Mouse (Mus musculus) kidney, postnatal 4 days (tissue): ENCODE measurements around the gene Rangap1.
"Not testable (repeated sequence)": the region's sequence is repeated elsewhere in the genome, so short reads cannot be mapped to it uniquely, and the experiment has no call there.

Experiments
- DNase-seq, 2 experiments: peaks; one replicate each; pipeline ENCODE4 v3.0.0; 2021; ENCODE audit warnings: mixed read lengths in 2 of 2

Gene Rangap1

DNA sequence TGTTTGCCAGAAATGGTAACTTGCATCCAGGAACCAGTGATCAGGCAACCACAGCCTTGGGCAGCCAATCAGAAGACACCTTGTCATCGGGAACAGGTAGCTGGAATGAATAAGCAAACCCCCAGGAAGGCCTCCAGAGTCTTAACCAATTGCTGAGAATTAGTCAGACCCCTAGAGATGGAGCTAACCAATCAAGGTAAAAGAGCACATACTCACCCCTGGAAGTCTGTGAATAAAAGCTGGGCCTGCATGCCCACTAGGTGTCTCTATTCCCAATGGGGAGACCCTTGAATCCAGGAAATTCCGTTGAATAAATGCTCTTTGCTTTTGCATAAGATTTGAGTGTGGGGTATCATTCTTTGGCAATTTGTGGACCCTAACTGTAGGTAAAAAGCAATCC lies 5.4 kb downstream of the Rangap1 start:
- peak; percentile 38 to 54 for DNase-seq

DNA sequence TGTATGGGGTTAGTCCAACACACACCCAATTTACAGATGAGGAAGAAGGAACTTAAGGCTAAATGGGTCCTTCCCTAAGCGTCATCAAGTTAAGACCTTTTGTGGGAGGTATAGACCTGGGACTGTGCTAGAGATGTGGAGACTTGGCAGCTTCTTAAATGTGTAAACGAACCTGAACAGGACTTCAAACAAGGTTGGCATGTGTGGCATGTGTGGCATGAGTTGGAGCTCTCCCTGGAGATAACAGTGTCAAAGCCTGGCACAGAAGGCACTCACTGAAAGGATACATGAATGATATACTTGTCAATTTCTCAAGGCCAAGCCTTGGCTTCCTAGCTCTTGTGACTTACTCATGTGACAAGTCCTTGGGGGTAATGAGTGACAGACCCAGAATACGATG lies 6.0 kb downstream of the Rangap1 start:
- no peak for DNase-seq

- DNase-seq = no peak
Measured at GRCm38 (mm10) chr15:81735075-81735474, 10.3 kb downstream of the Rangap1 start.

- DNase-seq = peak; percentile 97 to 98
Measured at GRCm38 (mm10) chr15:81729792-81730635, 15.3 kb downstream of the Rangap1 start.

DNA sequence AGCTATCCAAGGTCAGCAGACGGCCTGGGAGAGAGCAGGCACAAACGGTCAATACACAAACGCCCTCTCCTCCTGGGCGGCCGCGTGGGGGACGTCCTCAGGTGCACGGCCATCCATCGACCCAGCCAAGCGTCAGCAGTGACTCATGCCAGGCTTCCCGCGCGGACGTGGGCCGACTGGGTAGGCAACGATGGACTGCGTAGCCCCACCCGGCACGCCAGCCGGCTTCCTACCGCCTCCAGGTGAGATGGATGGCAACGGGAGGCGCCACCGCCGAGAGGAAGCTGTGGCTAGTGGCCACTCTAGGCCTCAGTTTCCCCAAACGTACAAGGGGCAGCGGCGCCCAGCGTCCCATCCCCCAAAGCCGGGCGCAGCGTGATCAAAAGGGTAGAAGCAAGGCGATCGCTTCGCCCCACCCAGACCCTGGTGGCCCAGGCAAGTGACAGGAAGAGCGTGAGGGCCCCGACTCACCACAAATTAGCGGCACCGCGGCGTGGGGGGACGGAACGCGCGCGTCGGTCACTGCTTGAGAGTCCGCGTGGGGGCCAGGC lies 16.0 kb downstream of the Rangap1 start:
- DNase-seq = peak; percentile 39 to 57

DNA sequence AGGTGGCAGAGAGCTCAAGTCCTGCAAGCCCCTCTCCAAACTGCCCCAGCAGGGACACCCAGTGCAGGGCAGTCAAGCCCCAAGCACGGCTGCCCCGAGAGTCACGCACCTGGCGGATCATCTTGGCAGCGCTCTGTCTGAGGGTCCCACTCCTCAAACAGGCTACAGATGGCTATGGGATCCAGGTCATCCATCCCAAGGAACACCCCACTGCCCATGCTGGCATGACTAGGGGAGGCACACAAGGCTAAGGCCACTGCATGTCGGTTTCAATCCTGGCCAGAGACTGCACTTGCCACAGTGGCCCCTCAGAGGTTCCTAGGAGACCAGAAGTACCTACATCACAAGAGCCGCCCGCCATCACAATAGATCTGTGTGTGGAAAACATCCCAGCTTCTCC lies 19.4 kb downstream of the Rangap1 start:
- DNase-seq = no peak

- no peak for DNase-seq
Measured at GRCm38 (mm10) chr15:81723653-81724052, 21.7 kb downstream of the Rangap1 start.

DNA sequence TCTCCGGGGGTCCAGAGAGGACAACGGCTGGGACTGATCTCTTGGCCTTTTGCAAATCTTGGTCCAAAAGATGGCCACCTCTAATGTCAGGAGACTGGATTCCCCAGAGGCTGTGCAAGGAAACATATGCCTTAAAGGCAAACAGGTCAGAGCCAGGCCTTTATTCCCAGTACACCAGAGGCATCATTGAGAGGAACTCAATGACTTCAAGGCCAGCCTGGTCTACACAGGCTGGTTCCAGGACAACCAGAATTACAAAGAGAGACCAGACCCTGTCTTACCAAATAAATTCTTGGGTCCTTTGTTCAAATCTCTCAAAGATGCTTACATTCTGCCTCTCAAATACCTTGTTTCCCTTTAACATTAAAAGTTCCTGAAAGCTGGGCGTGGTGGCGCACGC lies 23.0 kb downstream of the Rangap1 start:
- no peak for DNase-seq

DNA sequence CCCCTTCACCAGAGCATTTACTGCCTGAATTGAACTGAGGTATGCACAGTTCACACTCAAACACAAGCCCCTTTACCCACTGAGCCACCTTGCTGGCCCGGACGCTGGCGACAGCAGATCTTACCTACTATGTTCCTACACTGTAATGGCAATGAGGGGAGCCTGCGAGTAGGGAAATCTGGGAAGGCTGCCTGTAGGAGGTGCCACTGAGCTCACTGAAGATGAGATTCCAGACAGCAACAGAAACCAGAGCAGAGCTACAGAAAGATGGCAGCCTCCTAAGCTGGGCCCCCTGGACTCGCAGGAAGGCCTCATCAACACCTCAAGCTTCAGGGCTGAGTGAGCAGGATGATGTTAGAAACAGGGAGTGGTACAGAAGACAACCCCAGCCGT lies 26.2 kb downstream of the Rangap1 start:
- DNase-seq = no peak

GRCm38 (mm10) chr15:81718336-81719138 lies 26.8 kb downstream of the Rangap1 start:
- no peak for DNase-seq

DNA sequence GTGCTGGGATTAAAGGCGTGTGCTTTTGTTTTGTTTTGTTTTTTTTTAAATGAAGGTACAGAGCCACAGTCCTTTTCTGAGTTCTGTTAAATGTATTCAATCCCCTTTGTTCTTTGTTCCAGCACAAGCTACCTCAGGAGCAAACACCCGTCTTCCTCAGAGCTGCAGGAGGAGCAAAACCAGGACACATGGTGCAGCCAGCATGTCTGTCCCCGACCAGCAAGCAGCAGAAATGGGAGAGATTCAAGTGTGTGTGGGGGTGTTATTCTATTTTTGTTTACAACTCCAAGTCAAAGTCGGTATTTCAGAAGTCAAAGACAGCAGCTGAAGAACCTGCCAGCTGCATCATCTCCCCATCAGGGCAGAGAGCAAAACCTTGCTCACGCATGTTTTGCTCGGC lies 31.6 kb downstream of the Rangap1 start:
- DNase-seq = no peak

DNA sequence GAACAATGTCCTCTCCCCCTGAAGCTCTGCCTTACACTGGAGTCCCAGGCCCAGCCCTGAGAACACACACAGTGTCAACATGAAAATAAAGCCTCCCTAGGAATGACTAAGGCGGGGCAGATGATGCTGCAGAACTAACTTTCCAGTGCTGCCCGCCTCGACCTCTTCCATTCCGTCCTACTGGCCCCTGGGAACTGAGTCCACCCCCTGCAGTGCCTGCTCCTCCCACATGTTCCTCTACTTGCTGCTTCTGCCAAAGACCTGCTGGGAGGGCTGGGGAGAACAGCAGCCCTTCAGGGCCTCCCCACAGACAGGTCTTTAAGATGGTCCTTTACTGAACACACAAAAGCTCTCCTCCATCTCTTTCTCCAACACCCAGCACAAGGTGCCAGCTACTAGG lies 34.5 kb downstream of the Rangap1 start:
- no peak for DNase-seq

DNA sequence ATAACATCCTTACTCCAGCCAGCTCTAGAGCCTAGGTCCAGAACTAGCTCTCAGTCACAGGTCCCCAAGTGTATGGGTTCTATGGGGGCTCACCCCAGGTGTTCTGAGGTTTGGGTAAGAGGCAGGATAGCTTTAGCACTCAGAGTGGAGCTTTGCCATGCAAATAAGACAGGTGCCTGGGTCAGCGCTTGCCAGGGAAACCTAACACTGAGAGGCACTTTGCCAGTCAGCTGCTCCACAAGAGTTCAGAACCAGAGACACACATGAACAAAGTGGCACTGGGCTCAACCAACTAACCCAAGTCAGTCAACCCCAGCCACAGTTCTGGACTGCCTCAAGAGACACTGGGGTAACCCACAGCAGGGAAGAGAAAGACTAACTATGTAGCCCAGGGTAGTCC lies 35.6 kb downstream of the Rangap1 start:
- DNase-seq = no peak

- no peak for DNase-seq
Measured at GRCm38 (mm10) chr15:81708991-81709390, 36.3 kb downstream of the Rangap1 start.

- no peak for DNase-seq
Measured at GRCm38 (mm10) chr15:81703094-81703489, 42.2 kb downstream of the Rangap1 start.

DNA sequence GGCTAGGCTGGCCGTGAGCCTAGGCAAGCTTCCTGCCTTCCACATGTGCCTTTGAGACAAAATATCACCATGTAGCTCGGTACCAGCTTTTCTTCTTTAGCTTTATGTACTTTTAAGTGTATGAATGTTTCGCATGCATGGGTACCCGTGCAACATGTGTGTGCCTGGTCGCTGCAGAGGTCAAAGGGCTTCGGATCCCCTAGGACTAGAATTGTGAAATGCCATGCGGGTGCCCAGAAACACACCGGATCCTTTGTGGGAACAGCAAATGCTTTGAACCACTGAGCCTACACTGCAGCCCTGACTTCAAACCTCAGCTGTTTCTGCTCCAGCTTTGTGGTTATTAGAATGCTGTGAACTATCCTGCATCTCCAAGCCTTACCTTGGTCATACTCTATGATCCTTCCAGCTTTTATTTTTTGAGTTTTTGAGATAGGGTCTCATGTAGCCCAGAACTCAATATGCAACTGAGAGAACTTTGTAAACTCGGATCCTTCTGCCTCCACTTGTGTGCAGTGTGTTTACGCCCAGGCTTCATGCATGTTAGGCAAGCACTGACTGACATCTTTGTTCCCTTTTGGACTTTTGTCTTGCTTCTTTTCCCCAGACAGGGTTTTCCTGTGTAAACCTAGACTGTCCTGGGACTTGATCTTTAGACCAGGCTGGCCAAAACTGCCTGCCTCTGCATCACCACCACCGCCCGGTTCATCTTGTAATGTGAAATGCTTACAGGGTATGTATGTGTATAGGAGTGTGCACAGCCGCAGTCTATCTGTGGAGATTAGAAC lies 42.8 kb downstream of the Rangap1 start:
- no peak for DNase-seq

DNA sequence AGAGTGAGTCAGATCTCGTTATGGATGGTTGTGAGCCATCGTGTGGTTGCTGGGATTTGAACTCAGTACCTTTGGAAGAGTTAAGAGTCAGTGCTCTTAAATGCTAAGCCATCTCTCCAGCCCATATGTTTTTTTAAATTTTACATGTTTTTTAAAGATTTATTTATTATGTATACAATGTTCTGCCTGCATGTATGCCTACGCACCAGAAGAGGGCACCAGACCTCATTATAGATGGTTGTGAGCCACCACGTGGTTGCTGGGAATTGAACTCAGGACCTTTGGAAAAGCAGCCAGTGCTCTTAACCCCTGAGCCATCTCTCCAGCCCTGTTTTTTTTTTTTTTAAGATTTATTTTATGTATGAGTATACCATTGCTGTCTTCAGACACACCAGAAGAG lies 44.0 kb downstream of the Rangap1 start:
- not testable (repeated sequence) for DNase-seq

- peak; percentile 25 to 60 for DNase-seq
Measured at GRCm38 (mm10) chr15:81700601-81701000, 44.7 kb downstream of the Rangap1 start.

GRCm38 (mm10) chr15:81700161-81700560 lies 45.2 kb downstream of the Rangap1 start:
- DNase-seq = no peak

- no peak for DNase-seq
Measured at GRCm38 (mm10) chr15:81698532-81698931, 46.8 kb downstream of the Rangap1 start.

DNA sequence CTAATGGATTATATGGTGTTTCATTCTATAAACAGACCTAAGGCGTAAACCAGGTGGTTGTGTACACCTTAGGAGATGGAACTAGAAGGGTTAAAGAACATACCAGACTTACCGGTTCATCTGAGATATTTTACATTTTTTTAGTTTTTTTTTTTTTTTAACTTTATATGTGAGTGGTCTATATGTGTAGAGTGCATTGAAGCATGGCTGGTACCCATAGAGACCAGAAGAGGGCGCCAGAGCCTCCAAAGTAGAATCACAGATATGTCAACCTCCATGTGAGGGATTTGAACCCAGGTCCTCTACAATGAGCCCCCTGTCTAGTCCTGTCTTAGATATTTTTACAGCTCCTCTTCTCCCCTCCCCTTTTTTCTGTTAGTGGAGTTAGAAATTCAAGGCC lies 47.5 kb downstream of the Rangap1 start:
- DNase-seq = peak; percentile 33 to 54

- no peak for DNase-seq
Measured at GRCm38 (mm10) chr15:81697175-81697574, 48.2 kb downstream of the Rangap1 start, which contains the start of gene Chadl. Chadl (minus strand) TSS chr15:81697287.

- DNase-seq = peak in 1 of 2 experiments; percentile 35
Measured at GRCm38 (mm10) chr15:81694891-81695290, 50.4 kb downstream of the Rangap1 start.
